Mouse (Mus musculus): Measurements from ENCODE around the gene Vmn1r215.
"Not testable (repeated sequence)": the region's sequence is repeated elsewhere in the genome, so short reads cannot be mapped to it uniquely, and the experiment has no call there.

Gene Vmn1r215

GRCm38 (mm10) chr13:23067725-23068124 is at the start of gene Vmn1r215:
Gene Vmn1r215 (plus strand): TSS chr13:23068025.
- DNase-seq (ENCODE audit: low spot score in 2 of 2), result no peak

- no peak for DNase-seq (ENCODE audit: low spot score in 2 of 2)
These were observed 49.7 kb upstream of the Vmn1r215 start for GRCm38 (mm10) chr13:23018158-23018557.

GRCm38 (mm10) chr13:23024812-23025211 is 43.0 kb upstream of the Vmn1r215 start:
- no peak for DNase-seq (ENCODE audit: low spot score in 2 of 2)

GRCm38 (mm10) chr13:23030118-23030517 is 37.7 kb upstream of the Vmn1r215 start, which contains the start of gene Vmn1r214:
Gene Vmn1r214 (plus strand): TSS chr13:23030418.
- DNase-seq (ENCODE audit: low spot score in 2 of 2), result no peak

GRCm38 (mm10) chr13:23057778-23058177 is 10.0 kb upstream of the Vmn1r215 start:
- no peak for DNase-seq (ENCODE audit: low spot score in 2 of 2)

GRCm38 (mm10) chr13:23069312-23069711 is 1.5 kb downstream of the Vmn1r215 start:
- no peak for DNase-seq (ENCODE audit: low spot score in 2 of 2)

- DNase-seq (ENCODE audit: low spot score in 2 of 2), result no peak
These were observed 26.6 kb downstream of the Vmn1r215 start for GRCm38 (mm10) chr13:23094386-23094785.

GRCm38 (mm10) chr13:23118126-23118525 is 50.3 kb downstream of the Vmn1r215 start, which contains the start of gene Vmn1r217:
Gene Vmn1r217 (minus strand): TSS chr13:23118226.
- DNase-seq (ENCODE audit: low spot score in 2 of 2), result not testable (repeated sequence)

- no peak for DNase-seq (ENCODE audit: low spot score in 2 of 2)
These were observed 52.8 kb downstream of the Vmn1r215 start for GRCm38 (mm10) chr13:23120611-23121010.
